Mouse (Mus musculus) lung, adult 2 months (tissue): Measurements from ENCODE around the gene Lhx4. TPM values are rescaled to one million over a fixed set of nuclear protein-coding genes. Genes with fewer than 3 reads are reported as not detected.

Experiments used
- DNase-seq: peaks from one replicate; pipeline ENCODE4 v3.0.0; 2022
- H3K4me1 ChIP-seq: fragments of 200-500 bp; 2 replicates; pipeline ENCODE4 v1.6.1; 2011; ENCODE audit warnings: low read length; ENCODE audit not compliant: control insufficient read depth, insufficient read depth
- H3K4me3 ChIP-seq: fragments of 200-500 bp; replicated peaks from 2 replicates; pipeline ENCODE3; 2011; ENCODE audit warnings: low read depth, mild to moderate bottlenecking, control low read depth, low read length; ENCODE audit errors: extremely low read depth
- CTCF ChIP-seq: fragments of 200-500 bp; IDR thresholded peaks from 2 replicates; pipeline ENCODE4 v1.5.1; 2011; ENCODE audit warnings: mild to moderate bottlenecking, low read length, control low read depth; ENCODE audit not compliant: insufficient read depth
- POLR2A ChIP-seq: fragments of 200-500 bp; IDR thresholded peaks from 2 replicates; pipeline ENCODE4 v1.6.1; 2011; ENCODE audit warnings: low read depth, mild to moderate bottlenecking, control low read depth, low read length, borderline replicate concordance; ENCODE audit errors: extremely low read depth
- WGBS: fragments of 180-500 bp; shearing (Covaris S2); methylation state at CpG from one replicate; pipeline ENCODE4 v1.1.7; 2018; 5-methylcytosine and 5-hydroxymethylcytosine counted together
- polyA plus RNA-seq: library from polyadenylated mRNA; depleted of rRNA; stranded (reverse); fragments of >200 nt; gene quantifications from 2 replicates; pipeline ENCODE4 v1.2.3, GENCODE M21; 2012

Lhx4 gene
- polyA plus RNA-seq, 1 experiment, result not detected

- no peaks in the 10 kb centered on the region for H3K4me1 ChIP-seq
- DNase-seq, result no peak
- TF ChIP-seq POLR2A (no peak), CTCF (no peak)
- WGBS, result 54% methylated on average over 5 of the region's 5 CpGs
- H3K4me3 ChIP-seq, result no peak overlapping the region
These were observed 47.3 kb downstream of the Lhx4 start for GRCm38 (mm10) chr1:155704182-155704581.

GRCm38 (mm10) chr1:155703191-155703680 is 48.2 kb downstream of the Lhx4 start:
- no peak for DNase-seq
- H3K4me3 ChIP-seq, result no peak overlapping the region
- WGBS, result 74% methylated on average over 5 of the region's 5 CpGs
- TF ChIP-seq CTCF (no peak), POLR2A (no peak)
- H3K4me1 ChIP-seq, result no peaks in the 10 kb centered on the region

GRCm38 (mm10) chr1:155700886-155701285 is 50.6 kb downstream of the Lhx4 start:
- no peaks in the 10 kb centered on the region for H3K4me1 ChIP-seq
- no peak overlapping the region for H3K4me3 ChIP-seq
- no peak for DNase-seq
- TF ChIP-seq CTCF, result no peak
- TF ChIP-seq POLR2A, result no peak

GRCm38 (mm10) chr1:155698373-155699159 is 52.9 kb downstream of the Lhx4 start:
- Histone ChIP-seq H3K4me1 (no peaks in the 10 kb centered on the region), H3K4me3 (no peak overlapping the region)
- DNase-seq, result no peak
- TF ChIP-seq POLR2A (no peak), CTCF (no peak)
- WGBS, result 60% methylated on average over 17 of the region's 17 CpGs

- WGBS, result 55% methylated on average over 5 of the region's 5 CpGs
- no peaks in the 10 kb centered on the region for H3K4me1 ChIP-seq
- no peak overlapping the region for H3K4me3 ChIP-seq
- TF ChIP-seq POLR2A, result no peak
- no peak for TF ChIP-seq CTCF
- peak; percentile 17 for DNase-seq
These were observed 58.0 kb downstream of the Lhx4 start for GRCm38 (mm10) chr1:155693443-155693842.

GRCm38 (mm10) chr1:155693026-155693425 is 58.5 kb downstream of the Lhx4 start:
- DNase-seq, result no peak
- WGBS, result 51% methylated on average over 11 of the region's 11 CpGs
- H3K4me1 ChIP-seq, result no peaks in the 10 kb centered on the region
- no peak for TF ChIP-seq POLR2A
- TF ChIP-seq CTCF, result no peak
- H3K4me3 ChIP-seq, result no peak overlapping the region

GRCm38 (mm10) chr1:155692230-155692629 is 59.3 kb downstream of the Lhx4 start:
- no peak overlapping the region for H3K4me3 ChIP-seq
- H3K4me1 ChIP-seq, result no peaks in the 10 kb centered on the region
- DNase-seq, result no peak
- no peak for TF ChIP-seq CTCF
- no peak for TF ChIP-seq POLR2A
- WGBS, result 84% methylated on average over 6 of the region's 6 CpGs

- TF ChIP-seq POLR2A, result no peak
- 76% methylated on average over 5 of the region's 5 CpGs for WGBS
These were observed 61.9 kb downstream of the Lhx4 start for GRCm38 (mm10) chr1:155689558-155689957.

GRCm38 (mm10) chr1:155689141-155689540 is 62.3 kb downstream of the Lhx4 start:
- TF ChIP-seq CTCF, result no peak
- no peak for TF ChIP-seq POLR2A
- H3K4me1 ChIP-seq, result no peaks in the 10 kb centered on the region
- DNase-seq, result no peak
- 81% methylated on average over 4 of the region's 4 CpGs for WGBS
- H3K4me3 ChIP-seq, result no peak overlapping the region

More at GRCm38 (mm10) chr1:155689558-155689957, 61.9 kb downstream of the Lhx4 start:
- H3K4me1 ChIP-seq, result no peaks in the 10 kb centered on the region
- H3K4me3 ChIP-seq, result no peak overlapping the region
- no peak for DNase-seq

- Histone ChIP-seq H3K4me1 (no peaks in the 10 kb centered on the region), H3K4me3 (no peak overlapping the region)
- WGBS, result 77% methylated on average over 15 of the region's 15 CpGs
- TF ChIP-seq POLR2A (no peak), CTCF (no peak)
- DNase-seq, result no peak
These were observed 64.7 kb downstream of the Lhx4 start for GRCm38 (mm10) chr1:155686816-155687215.
